Mouse (Mus musculus) heart, adult 2 months (tissue): Measurements from ENCODE around the gene Dnah11.

Experiments
- CTCF ChIP-seq: fragments of 200-600 bp; IDR thresholded peaks from 2 replicates; pipeline ENCODE4 v1.8.1; 2022; ENCODE audit warnings: antibody characterized with exemption, mild to moderate bottlenecking, moderate library complexity
- EP300 ChIP-seq: fragments of 200-500 bp; IDR thresholded peaks from 2 replicates; pipeline ENCODE4 v1.6.1; 2011; ENCODE audit warnings: low read depth, low read length, control low read depth; ENCODE audit not compliant: insufficient read depth
- POLR2A ChIP-seq: fragments of 200-500 bp; IDR thresholded peaks from 2 replicates; pipeline ENCODE4 v1.6.1; 2011; ENCODE audit warnings: mild to moderate bottlenecking, low read depth, low read length, control low read depth; ENCODE audit not compliant: insufficient read depth

DNA sequence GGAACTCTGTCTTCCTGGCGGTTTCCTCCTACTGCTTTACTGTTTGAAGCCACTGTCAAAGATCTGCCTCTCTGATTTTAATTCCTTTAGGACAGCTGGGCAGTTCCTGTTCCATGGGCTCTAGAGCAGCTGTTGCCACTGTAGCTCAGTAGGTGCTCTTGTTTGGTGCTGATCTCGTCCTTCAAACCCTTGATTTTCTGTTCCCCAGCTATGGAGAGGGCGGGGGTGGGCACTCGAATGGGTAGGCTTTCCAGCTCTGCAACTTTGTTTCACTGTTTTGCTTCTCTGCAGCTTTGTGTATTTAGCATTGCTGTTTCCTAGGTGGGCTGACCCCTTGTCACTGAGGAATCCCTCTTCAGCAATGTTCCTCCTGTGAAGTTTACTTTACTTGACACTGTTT, 34.1 kb downstream of the Dnah11 start:
- TF ChIP-seq CTCF = no peak
- no peak for TF ChIP-seq POLR2A
- TF ChIP-seq EP300 = no peak
